Mouse (Mus musculus) olfactory bulb, adult 2 months (tissue): ENCODE measurements around the gene Nop58. TPM values are rescaled to one million over a fixed set of nuclear protein-coding genes. Genes with fewer than 3 reads are reported as not detected.

Experiments used
- H3K27ac ChIP-seq: fragments of 200-500 bp; 2 replicates; pipeline ENCODE4 v1.5.1; 2012; ENCODE audit warnings: low read depth, low read length; ENCODE audit not compliant: insufficient read depth
- H3K4me1 ChIP-seq: fragments of 200-500 bp; 2 replicates; pipeline ENCODE4 v1.6.1; 2012; ENCODE audit warnings: low read length; ENCODE audit not compliant: control insufficient read depth, insufficient read depth
- H3K4me3 ChIP-seq: fragments of 200-500 bp; 2 replicates; pipeline ENCODE4 v1.5.1; 2012; ENCODE audit warnings: mild to moderate bottlenecking, low read depth, low read length, moderate library complexity; ENCODE audit not compliant: insufficient read depth
- CTCF ChIP-seq: fragments of 200-500 bp; IDR thresholded peaks from 2 replicates; pipeline ENCODE4 v1.5.1; 2012; ENCODE audit warnings: low read depth, mild to moderate bottlenecking, low read length, moderate library complexity; ENCODE audit not compliant: insufficient read depth
- POLR2A ChIP-seq: fragments of 200-500 bp; IDR thresholded peaks from 2 replicates; pipeline ENCODE4 v1.6.1; 2012; ENCODE audit warnings: mild to moderate bottlenecking, low read depth, low read length, moderate library complexity; ENCODE audit not compliant: insufficient read depth
- WGBS: fragments of 180-500 bp; shearing (Covaris S2); methylation state at CpG from one replicate; pipeline ENCODE4 v1.1.7; 2018; 5-methylcytosine and 5-hydroxymethylcytosine counted together
- polyA plus RNA-seq: library from polyadenylated mRNA; stranded (reverse); fragments of >200 nt; gene quantifications from 2 replicates; pipeline ENCODE4 v1.2.4, GENCODE M21; 2012; ENCODE audit warnings: low replicate concordance; ENCODE audit not compliant: missing spikeins, insufficient read depth, insufficient read length

Nop58 gene
- polyA plus RNA-seq, 1 experiment = not detected

- whole genome bisulfite sequencing = 82% methylated on average over 5 of the region's 5 CpGs
- H3K4me3 ChIP-seq = no peak overlapping the region
- no peaks in the 10 kb centered on the region for H3K4me1 ChIP-seq
- TF ChIP-seq POLR2A (no peak), CTCF (no peak)
- no peak overlapping the region for H3K27ac ChIP-seq
These were observed 13.0 kb downstream of the Nop58 start for GRCm38 (mm10) chr1:59697751-59698150.

- Histone ChIP-seq H3K4me1 (no peaks in the 10 kb centered on the region), H3K4me3 (no peak overlapping the region), H3K27ac (no peak overlapping the region)
- no peak for TF ChIP-seq POLR2A
- WGBS = 94% methylated on average over 3 of the region's 3 CpGs
These were observed 13.4 kb downstream of the Nop58 start for GRCm38 (mm10) chr1:59698207-59698606.

- no peaks in the 10 kb centered on the region for H3K4me1 ChIP-seq
- H3K4me3 ChIP-seq = no peak overlapping the region
- 98% methylated on average over 1 of the region's 1 CpGs for WGBS
- H3K27ac ChIP-seq = no peak overlapping the region
- TF ChIP-seq CTCF (no peak), POLR2A (no peak)
These were observed 17.0 kb downstream of the Nop58 start for GRCm38 (mm10) chr1:59701766-59702165.

- 38% methylated on average over 4 of the region's 4 CpGs for WGBS
- Histone ChIP-seq H3K27ac (no peak overlapping the region), H3K4me3 (no peak overlapping the region), H3K4me1 (no peaks in the 10 kb centered on the region)
- TF ChIP-seq POLR2A = no peak
- no peak for TF ChIP-seq CTCF
These were observed 35.1 kb downstream of the Nop58 start for GRCm38 (mm10) chr1:59719900-59720299.

GRCm38 (mm10) chr1:59725661-59726060 is 40.9 kb downstream of the Nop58 start:
- no peak overlapping the region for H3K27ac ChIP-seq
- WGBS = 43% methylated on average over 4 of the region's 4 CpGs
- TF ChIP-seq POLR2A (no peak), CTCF (no peak)
- H3K4me1 ChIP-seq = no peaks in the 10 kb centered on the region
- no peak overlapping the region for H3K4me3 ChIP-seq

- TF ChIP-seq POLR2A (no peak), CTCF (no peak)
- Histone ChIP-seq H3K4me1 (no peaks in the 10 kb centered on the region), H3K27ac (no peak overlapping the region), H3K4me3 (no peak overlapping the region)
- 41% methylated on average over 8 of the region's 8 CpGs for WGBS
These were observed 45.3 kb downstream of the Nop58 start for GRCm38 (mm10) chr1:59730106-59730505.

- Histone ChIP-seq H3K27ac (no peak overlapping the region), H3K4me3 (no peak overlapping the region), H3K4me1 (no peaks in the 10 kb centered on the region)
- WGBS = 64% methylated on average over 4 of the region's 4 CpGs
- TF ChIP-seq CTCF = no peak
- no peak for TF ChIP-seq POLR2A
These were observed 46.0 kb downstream of the Nop58 start for GRCm38 (mm10) chr1:59730737-59731136.

GRCm38 (mm10) chr1:59734076-59734475 is 49.3 kb downstream of the Nop58 start:
- no peaks in the 10 kb centered on the region for H3K4me1 ChIP-seq
- 29% methylated on average over 6 of the region's 6 CpGs for WGBS
- TF ChIP-seq CTCF (no peak), POLR2A (no peak)
- no peak overlapping the region for H3K27ac ChIP-seq
- no peak overlapping the region for H3K4me3 ChIP-seq

GRCm38 (mm10) chr1:59738768-59739414 is 54.1 kb downstream of the Nop58 start:
- TF ChIP-seq POLR2A = no peak
- TF ChIP-seq CTCF = no peak
- no peak overlapping the region for H3K4me3 ChIP-seq
- 87% methylated on average over 6 of the region's 6 CpGs for WGBS
- H3K27ac ChIP-seq = no peak overlapping the region
- H3K4me1 ChIP-seq = no peaks in the 10 kb centered on the region

GRCm38 (mm10) chr1:59739577-59740354 is 55.0 kb downstream of the Nop58 start:
- Histone ChIP-seq H3K27ac (no peak overlapping the region), H3K4me3 (no peak overlapping the region), H3K4me1 (no peaks in the 10 kb centered on the region)
- no peak for TF ChIP-seq POLR2A
- TF ChIP-seq CTCF = no peak
- 64% methylated on average over 17 of the region's 17 CpGs for WGBS
